Mouse (Mus musculus) erythroblast, embryonic 14.5 days (primary cell): ENCODE data around the gene Asic1.

Experiments
- GATA1 ChIP-seq: IDR thresholded peaks from 2 replicates; pipeline ENCODE4 v1.6.1; 2012; ENCODE audit warnings: low read length, inconsistent platforms, mixed read lengths
- TAL1 ChIP-seq: IDR thresholded peaks from 3 replicates; pipeline ENCODE4 v1.6.1; 2012; ENCODE audit warnings: low read length, inconsistent platforms, mixed read lengths

DNA sequence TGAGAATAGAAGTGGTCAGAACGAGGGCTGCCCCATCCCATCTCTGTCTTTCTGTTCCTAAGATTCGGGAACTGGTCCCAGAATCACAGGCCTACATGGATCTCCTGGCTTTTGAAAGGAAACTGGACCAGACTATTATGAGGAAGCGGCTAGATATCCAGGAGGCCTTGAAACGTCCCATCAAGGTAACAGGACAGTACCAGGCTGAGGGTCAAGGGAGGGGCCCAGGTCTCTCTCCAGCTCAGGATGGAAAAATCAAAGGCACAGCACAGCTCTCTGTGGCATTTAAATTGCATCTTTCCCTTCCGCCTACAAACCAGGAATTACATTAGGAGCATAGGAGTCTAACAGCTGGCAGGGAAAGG is 33.5 kb downstream of the Asic1 start:
- TF ChIP-seq GATA1 (no peak), TAL1 (no peak)
